Mouse (Mus musculus) spleen, adult 2 months (tissue): Measurements from ENCODE around the gene Hist2h2ac.

ENCODE experiments used
- CTCF ChIP-seq: fragments of 200-500 bp; IDR thresholded peaks from 2 replicates; pipeline ENCODE4 v1.5.1; 2011; ENCODE audit warnings: mild to moderate bottlenecking, inconsistent platforms; ENCODE audit not compliant: insufficient read depth, insufficient read length, insufficient replicate concordance; ENCODE audit errors: extremely low read depth
- POLR2A ChIP-seq: fragments of 200-500 bp; IDR thresholded peaks from 2 replicates; pipeline ENCODE4 v1.6.1; 2011; ENCODE audit warnings: low read depth, low read length, inconsistent platforms

DNA sequence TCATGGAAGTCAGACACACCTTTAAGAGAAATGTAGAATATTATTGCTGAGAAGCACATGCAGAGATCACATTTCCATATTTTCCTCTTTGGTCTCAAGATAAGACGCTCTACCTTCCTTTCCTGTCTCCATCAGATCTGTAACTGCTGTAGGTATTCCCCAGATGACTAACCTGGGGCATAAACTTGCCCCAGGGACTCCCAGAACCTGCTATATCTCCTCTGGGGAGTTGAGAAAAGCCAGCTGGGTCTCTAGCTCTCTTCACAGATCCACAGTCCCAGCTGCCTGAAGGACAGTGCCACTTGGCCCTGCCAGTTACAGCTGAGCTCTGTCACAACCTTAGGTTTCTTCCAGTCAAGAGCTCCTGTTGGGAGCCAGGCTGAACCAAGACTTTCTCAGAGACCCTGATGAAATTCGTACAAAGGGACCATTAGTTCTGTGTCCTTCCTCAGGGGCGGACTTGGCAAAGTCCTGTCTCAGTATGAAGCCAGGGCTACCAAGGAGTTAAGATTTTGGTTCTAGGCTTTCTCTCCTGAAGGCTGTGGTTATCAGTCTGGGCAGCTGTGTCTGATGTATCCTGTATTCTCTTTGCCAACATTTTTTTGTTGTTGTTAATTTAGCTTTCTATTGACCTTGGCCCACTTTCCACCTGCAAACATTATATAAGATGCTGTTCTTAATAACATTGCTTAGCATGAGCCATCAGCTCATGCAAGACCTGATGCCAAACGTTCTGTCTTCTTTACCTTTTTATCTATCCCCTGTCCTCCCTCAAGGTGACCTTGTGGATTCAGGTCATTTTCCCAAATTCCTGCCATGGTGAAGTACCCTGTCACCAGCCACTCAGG is 10.5 kb upstream of the Hist2h2ac start:
- TF ChIP-seq CTCF (no peak), POLR2A (no peak)
